Mouse (Mus musculus): ENCODE measurements around the gene Gm21188.
A peak's percentile ranks its signal among the peaks of the same experiment; 100 is the strongest.
"Not testable (repeated sequence)": the region's sequence is repeated elsewhere in the genome, so short reads cannot be mapped to it uniquely, and the experiment has no call there.

Gene Gm21188

DNA sequence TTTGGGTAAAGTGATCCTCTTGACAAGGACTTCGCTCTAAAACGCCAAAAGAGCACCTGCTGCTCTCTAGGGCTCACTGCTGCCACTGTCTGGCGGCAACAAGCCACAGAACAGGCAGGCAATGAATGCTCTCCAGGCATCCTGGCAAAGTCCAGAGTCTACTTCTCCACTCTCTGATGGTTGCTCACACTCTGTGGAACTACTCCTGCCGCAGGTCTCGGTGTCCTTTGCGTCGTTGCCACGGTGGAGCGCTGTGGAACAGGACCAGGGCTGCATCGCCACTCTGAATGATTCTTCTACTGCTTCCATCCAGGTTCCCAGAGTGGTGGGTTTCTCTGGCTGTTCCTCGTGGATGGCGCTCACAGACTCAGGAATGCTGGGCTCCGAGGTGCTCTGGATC lies 25.6 kb downstream of the Gm21188 start:
- not testable (repeated sequence) for DNase-seq

DNA sequence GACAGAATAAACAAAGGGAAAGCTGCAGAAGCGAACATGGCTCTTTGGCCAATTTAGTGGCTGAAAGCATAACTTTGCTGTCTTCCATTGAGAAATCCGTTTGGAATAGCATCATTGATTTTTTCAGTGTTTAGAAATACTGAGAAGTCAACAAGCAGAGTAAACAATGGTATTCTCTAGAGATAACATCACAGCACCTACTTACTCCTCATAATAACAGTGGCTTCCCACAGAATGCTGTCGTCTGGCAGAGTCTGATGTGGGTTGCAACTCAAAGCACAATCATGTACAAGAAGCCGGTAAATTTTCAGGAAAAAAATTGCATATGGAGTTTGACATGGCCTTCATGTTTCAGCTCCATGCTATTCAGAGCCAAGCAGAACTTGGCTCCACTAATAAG lies 26.4 kb downstream of the Gm21188 start:
- DNase-seq: peak; percentile 38

DNA sequence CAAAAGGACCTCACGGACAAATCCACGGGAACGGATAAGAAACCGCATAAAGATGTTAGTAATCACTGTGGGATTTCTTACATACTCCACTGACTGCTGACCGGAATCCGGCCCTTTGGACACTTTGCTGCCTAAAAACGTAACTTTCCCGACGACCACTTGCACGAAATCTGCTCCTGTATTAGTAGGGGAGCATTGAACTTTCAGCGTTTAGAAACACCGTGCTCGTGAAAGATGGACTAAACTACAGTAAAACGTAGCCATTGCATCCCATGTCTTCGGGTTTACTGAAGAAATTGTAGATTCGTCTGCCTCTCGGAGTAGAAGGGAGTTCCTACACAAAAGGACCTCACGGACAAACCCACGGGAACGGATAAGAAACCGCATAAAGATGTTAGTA lies 27.0 kb downstream of the Gm21188 start:
- not testable (repeated sequence) for DNase-seq

DNA sequence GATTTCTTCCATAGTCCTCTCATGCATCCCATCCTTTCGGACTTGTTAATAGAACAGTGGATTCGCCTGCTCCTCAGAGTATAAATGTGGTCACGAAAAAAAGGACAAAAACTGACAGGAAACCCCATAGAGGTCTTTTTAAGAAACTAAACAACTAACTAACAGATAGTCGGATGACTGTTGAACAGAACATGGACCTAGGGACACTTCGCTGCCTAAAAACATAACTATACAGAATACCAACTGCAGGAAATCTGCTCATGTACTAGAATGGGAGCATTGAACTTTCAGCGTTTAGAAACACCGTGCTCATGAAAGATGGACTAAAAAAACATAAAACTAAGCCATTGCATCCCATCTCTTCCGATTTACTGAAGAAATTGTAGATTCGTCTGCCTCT lies 27.4 kb downstream of the Gm21188 start:
- not testable (repeated sequence) for DNase-seq

DNA sequence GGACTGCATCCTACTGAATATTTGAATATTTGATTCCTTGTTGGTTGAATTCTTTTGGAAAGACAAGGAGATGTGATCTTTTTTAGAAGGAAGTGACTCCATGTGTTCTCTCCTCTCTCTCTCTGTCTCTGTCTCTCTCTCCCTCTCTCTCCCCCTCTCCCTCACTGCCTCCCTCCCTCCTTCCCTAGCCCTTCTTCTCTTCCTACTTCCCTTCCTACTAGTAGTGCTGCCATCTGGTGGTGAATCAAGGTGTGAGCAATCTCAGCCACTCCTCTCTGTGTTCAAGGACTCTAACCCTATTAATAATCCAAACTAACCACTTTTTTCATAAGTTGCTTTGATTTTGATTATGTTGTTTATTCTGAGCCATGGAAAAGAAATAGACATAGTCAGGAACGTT lies 30.5 kb downstream of the Gm21188 start:
- DNase-seq: not testable (repeated sequence)

DNA sequence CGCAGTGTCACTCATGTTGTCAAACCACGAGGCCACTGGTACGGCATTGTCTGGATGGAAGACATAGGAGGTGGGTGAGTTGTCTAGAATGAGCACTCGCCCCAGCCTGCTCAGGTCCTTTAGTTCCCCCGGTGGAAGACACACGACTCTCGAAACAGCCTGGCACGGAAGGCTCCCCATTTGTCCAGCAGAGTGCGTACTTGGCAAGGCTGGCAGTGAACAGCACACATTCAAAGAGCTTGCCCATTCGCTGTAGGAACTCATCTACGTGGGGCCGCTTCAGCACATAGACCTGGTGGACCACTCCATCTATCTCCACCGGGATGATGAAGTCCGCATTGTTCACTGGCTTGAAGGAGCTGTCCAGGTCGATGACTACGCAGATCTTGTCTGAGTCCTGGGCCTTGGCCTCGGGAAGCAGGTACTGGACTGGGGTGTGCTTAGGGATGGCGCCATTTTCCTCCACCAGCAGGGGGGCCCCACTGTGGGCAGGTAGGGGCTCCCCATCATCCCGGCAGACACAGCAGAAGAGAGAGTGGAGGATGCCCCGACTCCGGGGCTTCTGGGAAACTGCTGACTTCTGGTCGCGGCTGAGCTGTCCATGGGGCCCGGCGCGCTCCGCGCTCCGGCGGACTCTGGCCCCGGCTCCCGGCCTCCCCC lies 36.5 kb downstream of the Gm21188 start:
- not testable (repeated sequence) for DNase-seq

DNA sequence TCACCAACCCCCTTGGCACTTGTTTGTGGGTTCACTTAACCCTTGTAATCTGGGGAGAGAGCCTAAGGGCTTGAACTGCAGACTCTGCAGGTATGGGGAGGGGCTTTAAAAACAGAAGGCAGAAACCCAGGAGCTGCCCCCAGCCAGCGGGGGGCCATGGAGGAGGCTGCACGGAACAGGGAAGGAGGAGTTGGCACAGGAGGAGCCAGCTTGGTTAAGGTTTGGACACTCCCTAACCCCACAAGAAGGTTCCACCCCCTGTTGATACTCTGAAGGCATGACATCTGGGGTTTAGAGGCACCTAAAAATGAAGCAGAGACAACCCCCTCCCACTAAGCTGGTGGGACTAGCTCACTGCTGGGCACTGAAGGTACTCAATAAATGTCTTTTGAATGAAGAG lies 38.0 kb downstream of the Gm21188 start:
- DNase-seq: not testable (repeated sequence)

DNA sequence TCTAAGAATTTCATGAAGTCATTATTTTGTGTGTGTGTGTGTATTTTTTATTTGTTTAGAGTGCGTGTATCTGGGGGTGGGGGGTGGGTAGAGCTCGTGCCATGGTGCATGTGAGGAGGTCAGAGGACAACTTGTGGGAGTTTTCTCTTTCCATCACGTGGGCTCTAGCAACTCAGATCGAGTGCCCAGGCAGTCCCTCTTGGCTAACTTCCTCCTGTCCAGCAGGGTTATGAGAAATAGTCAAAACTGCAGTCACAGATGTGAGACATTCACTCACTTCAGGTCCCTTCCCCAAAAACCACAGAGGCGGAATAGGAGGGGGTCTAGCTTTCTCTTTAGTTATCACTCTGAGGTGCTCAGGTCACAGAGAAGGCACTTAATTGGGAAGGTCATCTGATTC lies 38.5 kb downstream of the Gm21188 start:
- DNase-seq: not testable (repeated sequence)

DNA sequence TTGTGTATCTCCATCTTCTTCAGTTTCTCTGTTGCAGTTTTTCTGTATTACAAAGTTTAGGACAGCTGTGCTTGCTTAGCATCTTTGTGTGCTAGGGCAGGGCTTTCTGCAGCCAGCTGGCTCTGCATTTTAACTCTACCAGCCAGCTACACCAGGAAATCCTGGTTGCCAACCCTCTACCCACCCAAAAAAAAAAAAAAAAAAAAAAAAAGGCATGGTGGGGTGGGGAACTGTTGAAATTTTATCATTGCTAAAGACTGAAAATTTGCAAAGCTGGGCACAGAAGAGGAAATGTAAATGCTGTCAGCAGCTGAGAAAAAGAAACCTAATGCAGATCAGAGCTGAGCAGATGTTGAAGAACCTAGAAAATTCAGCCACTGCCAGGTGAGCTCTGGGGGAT lies 41.9 kb downstream of the Gm21188 start:
- not testable (repeated sequence) for DNase-seq

DNA sequence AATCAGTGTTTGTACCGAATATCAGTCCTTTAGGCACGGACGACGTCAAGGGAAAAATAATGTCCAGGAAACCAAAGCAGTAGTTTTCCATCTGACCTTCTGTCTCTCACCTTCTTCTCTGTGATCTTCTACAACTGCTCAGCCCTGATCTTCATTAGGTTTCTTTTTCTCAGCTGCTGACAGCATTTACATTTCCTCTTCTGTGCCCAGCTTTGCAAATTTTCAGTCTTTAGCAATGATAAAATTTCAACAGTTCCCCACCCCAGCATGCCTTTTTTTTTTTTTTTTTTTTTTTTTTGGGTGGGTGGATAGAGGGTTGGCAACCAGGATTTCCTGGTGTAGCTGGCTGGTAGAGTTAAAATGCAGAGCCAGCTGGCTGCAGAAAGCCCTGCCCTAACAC lies 52.8 kb downstream of the Gm21188 start:
- DNase-seq: not testable (repeated sequence)

DNA sequence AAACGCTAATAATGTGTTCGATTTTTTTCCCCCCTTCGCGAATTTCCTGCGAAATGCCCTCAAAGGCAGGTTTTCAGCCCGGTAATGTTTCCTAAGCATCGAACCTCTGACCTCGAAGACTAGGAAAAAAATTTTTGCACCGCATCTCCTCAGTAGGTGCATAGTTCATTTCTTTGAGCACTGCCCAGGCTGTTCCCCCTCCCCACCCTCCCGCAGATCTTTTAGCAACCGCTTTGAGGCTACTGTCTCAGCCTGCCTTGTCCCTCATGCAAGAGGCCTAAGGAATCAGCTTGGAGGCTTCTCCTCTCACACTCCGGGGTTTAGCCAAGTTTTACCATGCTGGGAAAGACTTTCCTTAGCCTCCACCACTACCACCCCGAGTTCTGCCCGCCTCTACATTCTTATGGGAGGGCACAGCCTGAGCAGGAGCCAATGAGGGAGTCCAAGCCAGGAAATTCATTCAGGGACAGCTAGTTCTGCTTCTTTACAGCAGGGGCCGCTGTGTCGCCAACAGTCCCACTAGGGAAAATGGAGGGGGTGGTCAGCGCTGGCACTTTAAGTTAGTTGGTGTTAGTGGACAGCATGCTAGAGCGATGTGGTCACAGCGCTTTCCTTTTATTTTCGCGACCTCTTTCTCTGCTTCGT lies 53.4 kb downstream of the Gm21188 start:
- not testable (repeated sequence) for DNase-seq

DNA sequence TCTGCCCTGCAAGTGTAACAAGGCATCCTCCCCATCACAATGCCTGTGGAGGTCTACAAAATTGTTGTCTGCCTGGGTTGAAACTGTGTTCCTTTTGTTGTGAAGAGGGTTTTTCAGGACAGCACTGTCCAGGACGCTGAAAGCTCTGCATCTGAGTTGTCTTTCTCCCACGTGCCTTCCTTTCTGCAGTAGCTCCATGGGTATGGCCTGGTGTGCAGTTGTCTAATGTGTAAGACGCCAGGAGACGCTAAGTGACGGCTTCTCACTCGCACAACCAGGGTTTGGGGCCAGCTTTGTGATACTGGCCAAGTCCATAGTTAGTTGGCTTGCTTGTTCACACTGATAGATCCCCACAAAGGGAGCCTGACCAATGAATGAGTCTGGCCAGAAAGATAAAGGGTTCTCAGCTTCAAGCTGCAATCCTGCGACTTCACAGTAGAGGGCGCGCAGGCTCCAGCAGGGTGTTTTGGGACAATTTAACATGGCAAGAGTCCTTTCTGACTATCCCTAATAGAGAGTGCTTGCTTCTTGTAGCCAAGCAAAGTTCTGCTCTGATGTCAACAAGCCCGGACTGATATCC lies 60.0 kb downstream of the Gm21188 start:
- DNase-seq: not testable (repeated sequence)

DNA sequence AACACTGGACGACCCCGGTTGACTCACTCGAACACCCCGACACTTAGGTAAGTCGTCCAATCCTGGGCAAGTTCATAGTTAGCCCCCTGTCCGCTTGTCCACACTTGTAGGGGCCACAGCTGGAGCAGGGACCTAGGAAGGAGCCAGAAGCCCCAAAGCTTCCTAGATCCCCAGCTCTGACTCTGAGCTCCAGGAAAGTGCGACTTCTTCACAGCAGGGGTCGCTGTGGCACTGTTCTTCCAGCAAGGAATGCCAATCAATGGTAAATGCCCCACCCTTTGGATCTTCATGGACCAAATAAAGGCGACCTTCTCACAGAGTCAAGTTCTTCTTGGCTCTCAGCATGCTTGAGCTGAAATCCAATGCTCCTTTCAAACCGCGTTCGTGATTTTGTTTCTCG lies 60.7 kb downstream of the Gm21188 start:
- DNase-seq: not testable (repeated sequence)
